Mouse (Mus musculus) thymus, postnatal 10 days (tissue): ENCODE results near the gene Zfp941.
"Not testable (repeated sequence)": the region's sequence is repeated elsewhere in the genome, so short reads cannot be mapped to it uniquely, and the experiment has no call there.

Experiments
- DNase-seq, 2 experiments: peaks; one replicate each; pipeline ENCODE4 v3.0.0; 2021; ENCODE audit warnings: low spot score in 2 of 2

The Zfp941 gene

DNA sequence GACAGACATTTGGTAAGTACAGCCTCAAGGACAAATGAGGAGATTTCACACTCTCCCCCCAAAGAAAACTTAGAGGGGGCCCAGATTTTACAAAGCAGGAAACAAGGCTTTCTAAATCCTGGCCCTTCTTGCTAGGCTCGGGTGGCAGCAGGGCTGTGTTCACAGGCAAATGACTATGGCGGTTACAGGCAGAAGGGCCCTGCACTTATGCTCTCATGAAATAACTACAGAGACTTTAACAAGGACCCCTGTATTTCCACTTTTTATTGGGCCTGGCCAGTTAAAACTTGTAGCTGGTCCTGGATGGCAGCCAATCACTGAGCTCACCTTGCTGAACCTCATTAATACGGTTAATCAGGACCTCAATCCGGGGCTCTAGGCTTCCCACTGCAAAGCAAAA is 41.4 kb downstream of the Zfp941 start:
- DNase-seq: no peak

DNA sequence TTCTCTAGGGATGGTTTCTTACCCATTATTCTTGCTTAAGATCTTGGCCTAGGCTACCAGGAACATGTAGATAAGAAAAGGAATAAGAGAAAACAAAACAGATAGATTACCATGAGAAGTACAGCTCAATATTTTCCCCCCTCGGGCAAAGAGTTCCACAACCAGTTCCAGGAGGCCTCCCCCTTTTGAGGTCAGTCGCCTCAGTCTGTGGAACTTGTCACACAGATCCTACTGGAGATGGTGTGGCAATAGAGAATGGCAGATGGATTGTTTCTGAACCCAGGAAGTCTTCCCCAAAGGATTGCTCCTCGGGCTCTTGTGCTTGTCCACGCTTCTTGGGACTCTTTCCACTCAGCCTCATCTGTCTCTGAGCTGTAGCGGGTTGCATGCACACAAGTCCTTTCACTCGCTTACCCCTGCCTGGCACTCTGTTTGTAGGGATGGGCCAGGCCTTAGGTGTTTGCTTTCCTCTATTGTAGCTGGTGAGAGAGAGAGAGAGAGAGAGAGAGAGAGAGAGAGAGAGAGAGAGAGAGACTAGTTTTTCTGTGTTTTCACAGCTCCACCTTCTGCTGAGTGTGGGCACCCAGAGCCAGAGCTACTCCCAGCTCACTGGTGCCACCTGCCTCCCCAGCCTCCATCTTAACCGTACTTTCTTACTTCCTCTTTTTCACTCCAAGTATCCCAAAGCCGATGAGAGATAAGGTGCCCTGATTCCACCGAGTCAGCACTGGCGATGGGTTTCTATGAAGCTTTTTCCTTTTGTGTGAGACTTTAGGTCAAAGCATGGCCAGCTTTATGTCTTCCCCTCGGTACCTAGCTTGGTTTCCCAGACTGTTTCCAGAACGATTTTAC is 55.9 kb downstream of the Zfp941 start:
- DNase-seq: no peak

DNA sequence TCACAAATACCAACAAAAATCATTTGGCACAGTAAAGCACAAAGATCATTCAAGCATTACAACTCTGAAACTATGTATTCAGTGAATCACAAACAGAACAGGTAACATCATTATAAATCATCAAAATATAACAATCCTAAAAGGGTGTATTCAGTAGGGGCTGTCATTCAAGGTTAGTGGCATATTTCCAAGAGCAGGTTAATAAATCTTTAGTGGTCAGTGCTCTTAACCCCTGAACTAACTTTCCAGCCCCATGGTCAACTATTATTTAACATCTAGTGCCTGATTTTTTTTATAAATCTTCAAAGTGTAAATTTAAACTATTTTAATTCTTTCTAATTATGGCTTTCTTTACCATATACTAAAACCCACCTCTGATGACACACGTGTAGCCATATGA is 56.6 kb downstream of the Zfp941 start:
- DNase-seq: not testable (repeated sequence)

DNA sequence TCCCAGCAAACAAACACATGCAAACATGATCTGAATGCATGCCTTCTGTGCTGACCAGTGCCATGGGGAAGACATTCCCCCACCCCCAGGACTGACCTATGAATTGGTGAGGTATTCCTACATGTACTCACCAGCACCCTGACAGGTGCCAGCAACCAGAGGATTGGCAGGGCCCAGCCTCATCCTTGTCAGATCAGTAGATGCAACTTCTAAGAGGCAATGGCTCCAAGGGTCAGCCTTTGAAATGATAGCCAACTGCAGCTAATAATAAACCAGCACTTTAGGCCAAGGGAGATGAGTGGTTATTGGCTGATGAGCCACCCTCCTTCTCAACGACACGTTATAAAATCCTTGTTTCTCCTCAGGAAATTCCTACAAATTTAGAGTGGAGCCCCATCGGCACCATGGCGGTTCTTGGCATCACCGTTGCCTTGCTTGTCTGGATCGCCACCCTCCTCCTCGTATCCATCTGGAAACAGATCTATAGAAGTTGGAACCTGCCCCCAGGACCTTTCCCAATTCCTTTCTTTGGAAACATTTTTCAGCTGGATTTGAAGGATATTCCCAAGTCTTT is 58.4 kb downstream of the Zfp941 start, which contains the start of gene Cyp2e1:
TSS of gene Cyp2e1 (plus strand) at position 293 of the 574 bp plus-strand sequence.
- no peak for DNase-seq

DNA sequence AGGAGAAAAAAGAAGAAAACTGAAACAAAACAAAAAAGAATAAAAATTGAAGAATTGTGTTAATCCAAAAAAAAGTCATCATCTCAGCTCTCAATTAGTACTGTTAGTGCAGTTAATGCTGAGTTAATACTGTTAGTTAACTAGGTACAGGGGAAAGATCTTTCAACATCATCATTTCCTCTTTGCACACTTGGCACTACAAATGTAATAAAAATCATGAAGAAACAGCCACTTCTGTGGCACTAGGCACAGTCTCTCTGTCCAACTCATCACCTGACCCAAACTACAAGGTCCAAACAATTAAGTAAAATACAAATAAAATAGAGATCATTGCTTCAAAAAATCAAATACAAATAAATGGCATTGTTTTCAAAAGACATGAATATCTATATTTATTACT is 61.3 kb downstream of the Zfp941 start:
- no peak for DNase-seq
